Comparison of ENCODE assay signal across 12 mouse cellular contexts in the genomic region with DNA sequence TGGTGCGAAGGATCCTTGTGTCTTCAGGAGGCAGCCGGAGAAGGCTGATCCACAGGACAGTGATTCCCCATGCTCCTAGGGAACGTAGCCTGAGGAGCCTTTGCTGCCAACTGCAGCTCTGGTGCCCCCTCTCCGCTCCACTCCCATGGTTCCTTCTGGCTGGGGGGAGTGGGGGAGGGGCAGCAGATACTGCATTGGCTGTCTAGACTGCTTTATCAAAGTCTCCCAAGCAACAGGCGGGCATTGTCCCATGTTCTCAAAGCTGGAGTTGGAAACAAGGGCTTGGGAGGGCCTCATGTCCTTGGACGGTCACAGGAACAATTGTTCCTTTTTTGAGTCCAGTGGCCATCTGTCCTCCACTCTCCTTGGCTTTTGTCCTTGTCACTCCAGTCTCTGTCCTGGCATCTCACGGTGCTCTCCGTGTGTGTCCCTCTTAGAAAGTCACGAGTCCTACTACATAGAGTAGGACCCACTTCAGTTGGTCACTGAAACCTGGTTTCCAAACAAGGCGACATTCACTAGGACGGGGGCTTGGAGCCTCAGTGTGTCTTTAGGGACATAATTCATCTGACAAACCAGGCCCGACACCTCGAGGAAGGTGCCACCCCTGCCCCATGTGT. TPM values are rescaled to one million over a fixed set of nuclear protein-coding genes. Genes with fewer than 3 reads are reported as not detected.
DNase-seq lines count a peak whose midpoint lies in the region; ATAC-seq and TF ChIP-seq lines count a peak whose summit lies in the region.
"Had no signal": no experiment of that assay in that cellular context is flagged by ENCODE, and none has a peak within 500 bp of the region (broad histone marks: within the 10 kb centered on the region; RNA-seq: fewer than 3 reads in every experiment).

No protein-coding gene starts in this region.

- TF ChIP-seq POLR2A in thymus, adult 2 months (IDR thresholded peaks at IDR 0.05; ENCODE audit: control insufficient read depth, extremely low read depth, insufficient read depth, low read length, poor library complexity), result no peak
- TF ChIP-seq POLR2A in cerebellum, adult 2 months (IDR thresholded peaks at IDR 0.05; ENCODE audit: borderline replicate concordance, insufficient read depth, low read length), result no peak

- DNase-seq in forebrain, embryonic 11.5 days (ENCODE audit: low spot score), result no peak
- DNase-seq in ES-E14 (ENCODE audit: low read depth, low spot score), result no peak
- DNase-seq in thymus, adult 2 months, result no peak
- no peak for DNase-seq in cerebellum, adult 2 months
- no peak for DNase-seq in lung, postnatal 25 days (ENCODE audit: low spot score)
- DNase-seq: kidney, postnatal 14 days had no signal

- no peaks in the 10 kb centered on the region for H3K9me3 ChIP-seq in forebrain, embryonic 11.5 days (ENCODE audit: control insufficient read depth, low read length)
- no peaks in the 10 kb centered on the region for H3K9me3 ChIP-seq in forebrain, embryonic 13.5 days (replicated peaks)
- H3K9me3 ChIP-seq in ES-E14 (ENCODE audit: control insufficient read depth, insufficient read depth, low read depth, low read length), result no peaks in the 10 kb centered on the region
- no peaks in the 10 kb centered on the region for H3K9me3 ChIP-seq in heart, embryonic 12.5 days (replicated peaks)
- H3K9me3 ChIP-seq in intestine, postnatal 0 days (ENCODE audit: control insufficient read depth), result no peaks in the 10 kb centered on the region
- H3K9me3 ChIP-seq: embryonic facial prominence, embryonic 15.5 days had no signal

- WGBS in forebrain, embryonic 11.5 days, result 67% methylated on average over 13 of the region's 13 CpGs
- 60% methylated on average over 13 of the region's 13 CpGs for WGBS in forebrain, embryonic 13.5 days
- WGBS in heart, embryonic 12.5 days, result 35% methylated on average over 13 of the region's 13 CpGs
- 77% methylated on average over 13 of the region's 13 CpGs for WGBS in intestine, postnatal 0 days
- 91% methylated on average over 13 of the region's 13 CpGs for WGBS in thymus, adult 2 months
- 52% methylated on average over 13 of the region's 13 CpGs for WGBS in cerebellum, adult 2 months

- H3K9ac ChIP-seq in forebrain, embryonic 11.5 days (ENCODE audit: low read length), result no peak overlapping the region
- no peak overlapping the region for H3K9ac ChIP-seq in forebrain, embryonic 13.5 days
- no peak overlapping the region for H3K9ac ChIP-seq in ES-E14 (ENCODE audit: insufficient read depth, low read depth, low read length, poor library complexity, severe bottlenecking)
- peak overlapping the region; percentile 63 for H3K9ac ChIP-seq in heart, embryonic 12.5 days
- no peak overlapping the region for H3K9ac ChIP-seq in intestine, postnatal 0 days (ENCODE audit: low read depth, low read length)
- H3K9ac ChIP-seq: embryonic facial prominence, embryonic 15.5 days had no signal

- TF ChIP-seq CTCF in intestine, postnatal 0 days (IDR thresholded peaks at IDR 0.05; ENCODE audit: low read depth), result no peak
- no peak for TF ChIP-seq CTCF in thymus, adult 2 months (IDR thresholded peaks at IDR 0.05; ENCODE audit: borderline replicate concordance, control insufficient read depth, extremely low read depth, insufficient read depth, low read length, poor library complexity)
- no peak for TF ChIP-seq CTCF in cerebellum, adult 2 months (IDR thresholded peaks at IDR 0.05; ENCODE audit: borderline replicate concordance, insufficient read depth, low read depth, low read length)

- ATAC-seq in forebrain, embryonic 11.5 days (replicated peaks; ENCODE audit: low FRiP score), result peak; percentile 24; the same call in 1 of the 2 replicates
- no peak for ATAC-seq in forebrain, embryonic 13.5 days
- ATAC-seq in heart, embryonic 12.5 days (ENCODE audit: insufficient number of reproducible peaks, low FRiP score), result peak; percentile 69
- ATAC-seq in intestine, postnatal 0 days, result 0 out of 2 replicates have a peak, but pooled peaks have one; percentile 25

- H3K4me1 ChIP-seq in forebrain, embryonic 11.5 days (replicated peaks; ENCODE audit: control insufficient read depth, insufficient read depth, low read length), result peaks cover 4% of the 10 kb centered on the region; the same call in 1 of the 2 replicates
- peaks cover 5% of the 10 kb centered on the region for H3K4me1 ChIP-seq in forebrain, embryonic 13.5 days
- H3K4me1 ChIP-seq in ES-E14 (ENCODE audit: control insufficient read depth in 2 of 2, insufficient read depth in 2 of 2, low read length in 2 of 2, poor library complexity in 1 of 2), result no peaks in the 10 kb centered on the region
- peaks cover 37% of the 10 kb centered on the region for H3K4me1 ChIP-seq in heart, embryonic 12.5 days (replicated peaks)
- no peaks in the 10 kb centered on the region for H3K4me1 ChIP-seq in intestine, postnatal 0 days (replicated peaks; ENCODE audit: control insufficient read depth, insufficient read depth, low read length)
- H3K4me1 ChIP-seq in thymus, adult 2 months (replicated peaks; ENCODE audit: control insufficient read depth, insufficient read depth, low read length), result no peaks in the 10 kb centered on the region
- H3K4me1 ChIP-seq in cerebellum, adult 2 months (ENCODE audit: control insufficient read depth, insufficient read depth, low read length), result peaks cover 9% of the 10 kb centered on the region; the same call in 1 of the 2 replicates

- in situ Hi-C loops in ES-E14 (cut with MboI; ENCODE audit: low sequenced_read_pairs in 2 of 2, unreplicated experiment in 2 of 2), result no loop called here

- no peak overlapping the region for H3K4me2 ChIP-seq in forebrain, embryonic 11.5 days (ENCODE audit: low read depth, low read length, severe bottlenecking)
- H3K4me2 ChIP-seq in forebrain, embryonic 13.5 days, result no peak overlapping the region
- H3K4me2 ChIP-seq in heart, embryonic 12.5 days, result peak overlapping the region; percentile 40; the same call in 1 of the 2 replicates
- H3K4me2 ChIP-seq in intestine, postnatal 0 days (replicated peaks; ENCODE audit: low read depth), result no peak overlapping the region
- H3K4me2 ChIP-seq: embryonic facial prominence, embryonic 15.5 days had no signal

- no peak overlapping the region for H3K4me3 ChIP-seq in forebrain, embryonic 11.5 days (ENCODE audit: low read depth, low read length)
- no peak overlapping the region for H3K4me3 ChIP-seq in forebrain, embryonic 13.5 days
- no peak overlapping the region for H3K4me3 ChIP-seq in ES-E14 (ENCODE audit: insufficient read depth in 1 of 2, low read depth in 1 of 2, low read length in 2 of 2, poor library complexity in 1 of 2, severe bottlenecking in 1 of 2)
- H3K4me3 ChIP-seq in heart, embryonic 12.5 days, result no peak overlapping the region
- no peak overlapping the region for H3K4me3 ChIP-seq in intestine, postnatal 0 days (ENCODE audit: low read depth, low read length)
- H3K4me3 ChIP-seq in thymus, adult 2 months (ENCODE audit: control insufficient read depth, insufficient read depth, low read length), result no peak overlapping the region
- H3K4me3 ChIP-seq in cerebellum, adult 2 months (replicated peaks; ENCODE audit: insufficient read depth, low read depth, low read length), result no peak overlapping the region
- H3K4me3 ChIP-seq: embryonic facial prominence, embryonic 15.5 days had no signal

- no peaks in the 10 kb centered on the region for H3K36me3 ChIP-seq in forebrain, embryonic 11.5 days (ENCODE audit: control insufficient read depth, insufficient read depth, low read length)
- H3K36me3 ChIP-seq in forebrain, embryonic 13.5 days (ENCODE audit: poor library complexity, severe bottlenecking), result no peaks in the 10 kb centered on the region
- no peaks in the 10 kb centered on the region for H3K36me3 ChIP-seq in ES-E14 (ENCODE audit: control insufficient read depth, insufficient read depth, low read length, poor library complexity, severe bottlenecking)
- 0 out of 2 replicates have a peak, but pooled peaks cover 2% of the 10 kb centered on the region for H3K36me3 ChIP-seq in heart, embryonic 12.5 days
- H3K36me3 ChIP-seq in intestine, postnatal 0 days (ENCODE audit: control insufficient read depth, insufficient read depth), result no peaks in the 10 kb centered on the region
- no peaks in the 10 kb centered on the region for H3K36me3 ChIP-seq in thymus, adult 2 months (ENCODE audit: control insufficient read depth, insufficient read depth, low read length)
- H3K36me3 ChIP-seq: embryonic facial prominence, embryonic 15.5 days had no signal

- no peaks in the 10 kb centered on the region for H3K27me3 ChIP-seq in forebrain, embryonic 11.5 days (ENCODE audit: control insufficient read depth, insufficient read depth, low read length)
- no peaks in the 10 kb centered on the region for H3K27me3 ChIP-seq in forebrain, embryonic 13.5 days
- no peaks in the 10 kb centered on the region for H3K27me3 ChIP-seq in heart, embryonic 12.5 days (replicated peaks)
- H3K27me3 ChIP-seq in intestine, postnatal 0 days (replicated peaks; ENCODE audit: control insufficient read depth, insufficient read depth, low read length), result no peaks in the 10 kb centered on the region
- H3K27me3 ChIP-seq in thymus, adult 2 months (ENCODE audit: control insufficient read depth, insufficient read depth, low read length), result no peaks in the 10 kb centered on the region
- H3K27me3 ChIP-seq in cerebellum, adult 2 months (ENCODE audit: control insufficient read depth, insufficient read depth, low read length), result no peaks in the 10 kb centered on the region
- H3K27me3 ChIP-seq: embryonic facial prominence, embryonic 15.5 days had no signal

- H3K27ac ChIP-seq in forebrain, embryonic 11.5 days (ENCODE audit: low read depth, low read length), result no peak overlapping the region
- H3K27ac ChIP-seq in forebrain, embryonic 13.5 days, result no peak overlapping the region
- peak overlapping the region; percentile 27; the same call in 1 of the 2 replicates for H3K27ac ChIP-seq in ES-E14 (ENCODE audit: insufficient read depth, low read depth, low read length, poor library complexity, severe bottlenecking)
- peak overlapping the region; percentile 98 for H3K27ac ChIP-seq in heart, embryonic 12.5 days (ENCODE audit: poor library complexity, severe bottlenecking)
- no peak overlapping the region for H3K27ac ChIP-seq in intestine, postnatal 0 days (ENCODE audit: low read depth, low read length)
- H3K27ac ChIP-seq in thymus, adult 2 months (ENCODE audit: control insufficient read depth, insufficient read depth, low read length), result no peak overlapping the region
- no peak overlapping the region for H3K27ac ChIP-seq in cerebellum, adult 2 months (ENCODE audit: insufficient read depth, low read length)
- H3K27ac ChIP-seq: embryonic facial prominence, embryonic 15.5 days had no signal

RNA-seq across cellular contexts. Expression of a gene that starts 12.9 kb away (rescaled TPM):
- polyA plus RNA-seq in forebrain, embryonic 11.5 days (2014; fragmentation: Nextera tagmentation; extraction: Ambion mirVana), result 0.29 TPM in 1 of 2 replicates, not detected in the other
- polyA plus RNA-seq in forebrain, embryonic 13.5 days (2015; fragmentation: Nextera tagmentation; extraction: Ambion mirVana), result not detected in 2 replicates
- not detected in 2 replicates for total RNA-seq in ES-E14 (2012; rRNA removed)
- polyA plus RNA-seq in heart, embryonic 12.5 days (2016; fragmentation: Nextera tagmentation; extraction: Ambion mirVana), result 78.4 and 87.1 TPM in 2 replicates
- polyA plus RNA-seq in intestine, postnatal 0 days (2015; fragmentation: Nextera tagmentation; extraction: Ambion mirVana), result not detected in 2 replicates
- 0.04 and 1.5 TPM in 2 replicates for polyA plus RNA-seq in thymus, adult 2 months (2012; rRNA removed)
- polyA plus RNA-seq in cerebellum, adult 2 months (2012; rRNA removed), result 0.08 TPM in 1 of 2 replicates, not detected in the other
- polyA plus RNA-seq: liver, embryonic 16.5 days had no signal

RNA-seq across cellular contexts. Expression of a gene that starts 25.2 kb away (rescaled TPM):
- polyA plus RNA-seq in forebrain, embryonic 11.5 days (2014; fragmentation: Nextera tagmentation; extraction: Ambion mirVana), result not detected in 2 replicates
- polyA plus RNA-seq in forebrain, embryonic 13.5 days (2015; fragmentation: Nextera tagmentation; extraction: Ambion mirVana), result 0.10 TPM in 1 of 2 replicates, not detected in the other
- total RNA-seq in ES-E14 (2012; rRNA removed), result not detected in 2 replicates
- polyA plus RNA-seq in heart, embryonic 12.5 days (2016; fragmentation: Nextera tagmentation; extraction: Ambion mirVana), result not detected in 2 replicates
- not detected in 2 replicates for polyA plus RNA-seq in intestine, postnatal 0 days (2015; fragmentation: Nextera tagmentation; extraction: Ambion mirVana)
- polyA plus RNA-seq in thymus, adult 2 months (2012; rRNA removed), result 0.03 TPM in 1 of 2 replicates, not detected in the other
- not detected in 2 replicates for polyA plus RNA-seq in cerebellum, adult 2 months (2012; rRNA removed)
- polyA plus RNA-seq: C2C12; embryonic facial prominence, embryonic 15.5 days; liver, embryonic 16.5 days had no signal

RNA-seq across cellular contexts. Expression of a gene that starts 45.3 kb away (rescaled TPM):
- polyA plus RNA-seq in forebrain, embryonic 11.5 days (2014; fragmentation: Nextera tagmentation; extraction: Ambion mirVana), result 115 and 123 TPM in 2 replicates
- polyA plus RNA-seq in forebrain, embryonic 13.5 days (2015; fragmentation: Nextera tagmentation; extraction: Ambion mirVana), result 123 and 144 TPM in 2 replicates
- 27.5 and 34.1 TPM in 2 replicates for total RNA-seq in ES-E14 (2012; rRNA removed)
- polyA plus RNA-seq in heart, embryonic 12.5 days (2016; fragmentation: Nextera tagmentation; extraction: Ambion mirVana), result 121 and 124 TPM in 2 replicates
- polyA plus RNA-seq in intestine, postnatal 0 days (2015; fragmentation: Nextera tagmentation; extraction: Ambion mirVana), result 91.3 and 93.0 TPM in 2 replicates
- 28.9 and 34.6 TPM in 2 replicates for polyA plus RNA-seq in thymus, adult 2 months (2012; rRNA removed)
- polyA plus RNA-seq in cerebellum, adult 2 months (2012; rRNA removed), result 32.2 and 35.8 TPM in 2 replicates

RNA-seq across cellular contexts. Expression of a gene that starts 54.2 kb away (rescaled TPM):
- polyA plus RNA-seq in forebrain, embryonic 11.5 days (2014; fragmentation: Nextera tagmentation; extraction: Ambion mirVana), result 0.45 TPM in 1 of 2 replicates, not detected in the other
- polyA plus RNA-seq in forebrain, embryonic 13.5 days (2015; fragmentation: Nextera tagmentation; extraction: Ambion mirVana), result 9.7 and 16.4 TPM in 2 replicates
- total RNA-seq in ES-E14 (2012; rRNA removed), result not detected in 2 replicates
- polyA plus RNA-seq in heart, embryonic 12.5 days (2016; fragmentation: Nextera tagmentation; extraction: Ambion mirVana), result 2.0 and 2.1 TPM in 2 replicates
- polyA plus RNA-seq in intestine, postnatal 0 days (2015; fragmentation: Nextera tagmentation; extraction: Ambion mirVana), result 0.09 TPM in 1 of 2 replicates, not detected in the other
- 0.15 TPM in 1 of 2 replicates, not detected in the other for polyA plus RNA-seq in thymus, adult 2 months (2012; rRNA removed)
- polyA plus RNA-seq in cerebellum, adult 2 months (2012; rRNA removed), result 3.7 and 10.0 TPM in 2 replicates
- polyA plus RNA-seq: C2C12; liver, embryonic 16.5 days had no signal

Comparison
In these comparisons a context has a peak if more than half of its experiments do, and no peak if none do; other contexts are left out.
1. H3K27ac ChIP-seq: peak in ES-E14 (single experiment) and heart, embryonic 12.5 days (single experiment); none in forebrain, embryonic 11.5 days (single experiment), forebrain, embryonic 13.5 days (single experiment), intestine, postnatal 0 days (single experiment), thymus, adult 2 months (single experiment) and cerebellum, adult 2 months (single experiment).
2. RNA of a gene that starts 12.9 kb away (polyA plus RNA-seq): 78.4 to 87.1 TPM in heart, embryonic 12.5 days; 0.04 to 1.5 TPM in thymus, adult 2 months, 0.29 TPM in forebrain, embryonic 11.5 days, not detected in forebrain, embryonic 13.5 days, 0.08 TPM in cerebellum, adult 2 months and not detected in intestine, postnatal 0 days; every median in the first group is over 10 times any median in the second.